In the genomic region with DNA sequence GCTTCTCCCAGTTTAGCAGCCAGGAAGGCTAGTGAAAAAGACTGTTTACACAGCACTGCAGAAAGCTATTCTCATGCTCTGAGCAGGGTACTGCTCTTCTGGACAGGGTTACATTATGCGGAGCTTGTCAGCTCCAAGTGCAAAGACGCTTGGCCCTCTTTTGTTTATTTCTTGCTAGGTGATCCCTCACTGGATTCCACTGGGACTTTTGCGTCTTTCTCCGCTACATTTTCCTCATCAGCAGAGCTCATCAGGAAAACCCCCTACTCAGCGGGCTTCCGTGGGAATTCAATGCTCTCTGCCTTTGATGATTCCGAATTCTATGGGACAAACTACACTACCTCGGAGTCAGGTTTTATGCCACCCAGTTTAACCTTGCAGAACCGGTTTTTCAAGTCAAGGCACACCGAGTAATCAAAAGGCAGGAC, we compare ENCODE assay signal across 7 mouse cellular contexts.
DNase-seq lines count a peak whose midpoint lies in the region; ATAC-seq lines count a peak whose summit lies in the region.

No protein-coding gene starts in this region.

- 5% methylated on average over 10 of the region's 10 CpGs for WGBS in liver, embryonic 11.5 days
- under 1% methylated on average over 10 of the region's 10 CpGs for WGBS in forebrain, embryonic 10.5 days
- WGBS in large intestine, adult 2 months, result 6% methylated on average over 10 of the region's 10 CpGs
- WGBS in midbrain, embryonic 16.5 days, result under 1% methylated on average over 10 of the region's 10 CpGs

- peak overlapping the region; percentile 58 for H3K4me2 ChIP-seq in liver, embryonic 11.5 days
- peak overlapping the region; percentile 50 for H3K4me2 ChIP-seq in midbrain, embryonic 16.5 days (ENCODE audit: low read length)

- H3K27ac ChIP-seq in liver, embryonic 11.5 days (ENCODE audit: low read depth, low read length), result no peak overlapping the region
- peak overlapping the region; percentile 79 for H3K27ac ChIP-seq in forebrain, embryonic 10.5 days
- peak overlapping the region; percentile 65 for H3K27ac ChIP-seq in midbrain, embryonic 16.5 days (ENCODE audit: low read length)

- H3K9ac ChIP-seq in liver, embryonic 11.5 days (ENCODE audit: low read depth, low read length), result no peak overlapping the region
- peak overlapping the region; percentile 32; the same call in 1 of the 2 replicates for H3K9ac ChIP-seq in midbrain, embryonic 16.5 days (ENCODE audit: low read depth, low read length)

- no peaks in the 10 kb centered on the region for H3K9me3 ChIP-seq in liver, embryonic 11.5 days (ENCODE audit: control insufficient read depth, low read length)
- H3K9me3 ChIP-seq in forebrain, embryonic 10.5 days, result no peaks in the 10 kb centered on the region
- H3K9me3 ChIP-seq in midbrain, embryonic 16.5 days (replicated peaks; ENCODE audit: control insufficient read depth, low read length, poor library complexity, severe bottlenecking), result no peaks in the 10 kb centered on the region

- H3K27me3 ChIP-seq in liver, embryonic 11.5 days (replicated peaks; ENCODE audit: control insufficient read depth, insufficient read depth, low read length), result no peaks in the 10 kb centered on the region
- no peaks in the 10 kb centered on the region for H3K27me3 ChIP-seq in forebrain, embryonic 10.5 days (ENCODE audit: poor library complexity, severe bottlenecking)
- no peaks in the 10 kb centered on the region for H3K27me3 ChIP-seq in midbrain, embryonic 16.5 days (ENCODE audit: control insufficient read depth, insufficient read depth, low read depth, low read length)

- no peak for ATAC-seq in liver, embryonic 11.5 days (replicated peaks; ENCODE audit: low FRiP score)
- peak; percentile 70; the same call in 1 of the 2 replicates for ATAC-seq in midbrain, embryonic 16.5 days

- H3K4me1 ChIP-seq in liver, embryonic 11.5 days (replicated peaks; ENCODE audit: control insufficient read depth, insufficient read depth, low read length), result no peaks in the 10 kb centered on the region
- peaks cover 29% of the 10 kb centered on the region for H3K4me1 ChIP-seq in forebrain, embryonic 10.5 days
- H3K4me1 ChIP-seq in midbrain, embryonic 16.5 days (ENCODE audit: control insufficient read depth, insufficient read depth, low read length), result peaks cover 13% of the 10 kb centered on the region

- no peaks in the 10 kb centered on the region for H3K36me3 ChIP-seq in liver, embryonic 11.5 days (ENCODE audit: control insufficient read depth, insufficient read depth, low read length)
- no peaks in the 10 kb centered on the region for H3K36me3 ChIP-seq in forebrain, embryonic 10.5 days (replicated peaks)
- H3K36me3 ChIP-seq in midbrain, embryonic 16.5 days (ENCODE audit: control insufficient read depth, insufficient read depth, low read length), result no peaks in the 10 kb centered on the region

- DNase-seq in liver, embryonic 11.5 days (ENCODE audit: low spot score), result no peak
- no peak for DNase-seq in liver
- peak; percentile 29 for DNase-seq in forebrain, embryonic 10.5 days (ENCODE audit: extremely low spot score, low spot score)
- DNase-seq in large intestine, adult 2 months (ENCODE audit: low read depth, low spot score), result peak; percentile 55
- DNase-seq in yolk sac, embryonic 10.5 days (ENCODE audit: low spot score), result no peak
- no peak for DNase-seq in cerebellum, postnatal 4 days (ENCODE audit: low spot score in 2 of 2)

- H3K4me3 ChIP-seq in liver, embryonic 11.5 days (ENCODE audit: low read depth, low read length), result no peak overlapping the region
- H3K4me3 ChIP-seq in forebrain, embryonic 10.5 days, result peak overlapping the region; percentile 47
- H3K4me3 ChIP-seq in midbrain, embryonic 16.5 days (ENCODE audit: low read depth, low read length), result peak overlapping the region; percentile 22

Comparison
In these comparisons a context has a peak if more than half of its experiments do, and no peak if none do; other contexts are left out.
1. DNase-seq: peak in forebrain, embryonic 10.5 days (single experiment) and large intestine, adult 2 months (single experiment); none in liver, embryonic 11.5 days (single experiment), liver (single experiment), yolk sac, embryonic 10.5 days (single experiment) and cerebellum, postnatal 4 days (0 of 2).